Mouse (Mus musculus): ENCODE data around the gene Trim47. TPM values are rescaled to one million over a fixed set of nuclear protein-coding genes. Genes with fewer than 3 reads are reported as not detected.

Gene Trim47
- polyA plus RNA-seq, 1 experiment = 6.6 TPM

GRCm38 (mm10) chr11:116065345-116065744 is 61.7 kb downstream of the Trim47 start:
- H3K4me1 ChIP-seq (ENCODE audit: control insufficient read depth, insufficient read depth, low read length) = no peaks in the 10 kb centered on the region
- no peaks in the 10 kb centered on the region for H3K27me3 ChIP-seq (ENCODE audit: control insufficient read depth, insufficient read depth, low read length)
- no peaks in the 10 kb centered on the region for H3K36me3 ChIP-seq (ENCODE audit: control insufficient read depth, insufficient read depth, low read length)
- no peak overlapping the region for H3K27ac ChIP-seq (ENCODE audit: control insufficient read depth, insufficient read depth, low read depth, low read length)
- no peak for TF ChIP-seq POLR2A (IDR thresholded peaks at IDR 0.05; ENCODE audit: control insufficient read depth, low read depth, low read length)
- no peak for TF ChIP-seq CTCF (IDR thresholded peaks at IDR 0.05; ENCODE audit: control insufficient read depth, insufficient read depth, insufficient replicate concordance, low read depth, low read length)
- H3K4me3 ChIP-seq (ENCODE audit: control insufficient read depth, low read depth, low read length) = no peak overlapping the region

DNA sequence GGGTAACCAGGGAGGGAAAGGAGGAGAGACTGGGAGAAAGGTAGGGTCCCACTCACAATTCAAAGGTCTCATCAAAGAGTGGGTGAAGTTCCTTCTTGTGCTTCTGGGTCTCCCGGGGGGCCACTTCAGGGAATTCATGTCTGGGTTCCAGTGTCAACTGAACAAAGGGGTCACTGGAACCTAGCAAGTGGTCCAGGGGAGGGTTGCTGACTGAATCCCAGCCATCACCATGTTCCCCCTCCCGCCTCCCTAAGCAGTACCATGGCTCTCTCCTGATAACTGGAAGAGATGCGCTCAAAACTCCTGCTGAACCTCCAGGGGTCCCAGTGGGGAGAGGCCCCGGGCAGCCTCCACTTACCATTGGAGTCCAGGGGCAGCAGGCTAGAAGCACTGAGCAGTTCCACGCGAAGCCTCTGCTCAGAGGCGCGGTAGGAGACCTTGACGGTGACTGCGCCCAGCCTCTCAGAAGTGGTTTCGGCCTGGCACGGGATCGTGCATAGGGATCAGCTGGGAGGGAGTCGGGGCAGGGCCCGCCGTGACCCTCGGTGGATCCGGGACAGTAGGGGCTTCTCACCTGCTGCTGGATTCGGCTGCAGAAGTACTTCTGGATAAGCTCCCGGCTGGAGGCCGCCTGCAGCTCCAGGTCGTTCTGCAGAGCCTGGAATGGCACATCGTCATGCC is 62.7 kb downstream of the Trim47 start:
- H3K4me3 ChIP-seq (ENCODE audit: control insufficient read depth, low read depth, low read length) = no peak overlapping the region
- H3K27me3 ChIP-seq (ENCODE audit: control insufficient read depth, insufficient read depth, low read length) = no peaks in the 10 kb centered on the region
- H3K27ac ChIP-seq (ENCODE audit: control insufficient read depth, insufficient read depth, low read depth, low read length) = no peak overlapping the region
- H3K4me1 ChIP-seq (ENCODE audit: control insufficient read depth, insufficient read depth, low read length) = no peaks in the 10 kb centered on the region
- TF ChIP-seq CTCF (IDR thresholded peaks at IDR 0.05; ENCODE audit: control insufficient read depth, insufficient read depth, insufficient replicate concordance, low read depth, low read length) = no peak
- TF ChIP-seq POLR2A (IDR thresholded peaks at IDR 0.05; ENCODE audit: control insufficient read depth, low read depth, low read length) = no peak
- H3K36me3 ChIP-seq (ENCODE audit: control insufficient read depth, insufficient read depth, low read length) = no peaks in the 10 kb centered on the region

DNA sequence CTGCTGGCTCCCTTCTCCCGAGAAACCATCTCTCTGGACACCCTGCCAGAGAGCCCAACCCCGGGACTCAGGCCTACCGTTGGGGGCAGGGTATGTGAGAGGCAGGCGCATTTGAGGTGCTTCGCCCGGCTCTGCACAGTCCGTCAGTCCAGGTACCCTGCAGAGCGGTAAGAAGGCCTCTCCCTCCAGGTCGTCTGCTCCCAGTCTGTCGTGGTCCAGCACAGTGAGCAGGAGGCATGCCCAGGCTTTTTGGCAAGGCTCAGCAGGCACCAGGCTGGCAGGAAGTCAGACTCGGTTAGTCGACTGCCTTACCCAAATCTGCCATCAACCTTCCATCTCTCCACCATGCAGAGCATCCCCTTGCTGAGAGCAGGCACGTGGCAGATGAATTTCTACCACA is 63.4 kb downstream of the Trim47 start:
- Histone ChIP-seq H3K4me3 (ENCODE audit: control insufficient read depth, low read depth, low read length) (no peak overlapping the region), H3K4me1 (ENCODE audit: control insufficient read depth, insufficient read depth, low read length) (no peaks in the 10 kb centered on the region), H3K27me3 (ENCODE audit: control insufficient read depth, insufficient read depth, low read length) (no peaks in the 10 kb centered on the region), H3K36me3 (ENCODE audit: control insufficient read depth, insufficient read depth, low read length) (no peaks in the 10 kb centered on the region), H3K27ac (ENCODE audit: control insufficient read depth, insufficient read depth, low read depth, low read length) (no peak overlapping the region)
- no peak for TF ChIP-seq CTCF (IDR thresholded peaks at IDR 0.05; ENCODE audit: control insufficient read depth, insufficient read depth, insufficient replicate concordance, low read depth, low read length)
- TF ChIP-seq POLR2A (IDR thresholded peaks at IDR 0.05; ENCODE audit: control insufficient read depth, low read depth, low read length) = no peak

- no peak overlapping the region for H3K4me3 ChIP-seq (ENCODE audit: control insufficient read depth, low read depth, low read length)
- no peaks in the 10 kb centered on the region for H3K27me3 ChIP-seq (ENCODE audit: control insufficient read depth, insufficient read depth, low read length)
- TF ChIP-seq POLR2A (IDR thresholded peaks at IDR 0.05; ENCODE audit: control insufficient read depth, low read depth, low read length) (no peak), CTCF (IDR thresholded peaks at IDR 0.05; ENCODE audit: control insufficient read depth, insufficient read depth, insufficient replicate concordance, low read depth, low read length) (no peak)
- no peaks in the 10 kb centered on the region; the same call in 1 of the 2 replicates for H3K36me3 ChIP-seq (ENCODE audit: control insufficient read depth, insufficient read depth, low read length)
- no peak overlapping the region for H3K27ac ChIP-seq (ENCODE audit: control insufficient read depth, insufficient read depth, low read depth, low read length)
- no peaks in the 10 kb centered on the region for H3K4me1 ChIP-seq (ENCODE audit: control insufficient read depth, insufficient read depth, low read length)
These were observed 64.5 kb downstream of the Trim47 start for GRCm38 (mm10) chr11:116062521-116062920.

- TF ChIP-seq POLR2A (IDR thresholded peaks at IDR 0.05; ENCODE audit: control insufficient read depth, low read depth, low read length) (no peak), CTCF (IDR thresholded peaks at IDR 0.05; ENCODE audit: control insufficient read depth, insufficient read depth, insufficient replicate concordance, low read depth, low read length) (no peak)
- no peak overlapping the region for H3K4me3 ChIP-seq (ENCODE audit: control insufficient read depth, low read depth, low read length)
- H3K4me1 ChIP-seq (ENCODE audit: control insufficient read depth, insufficient read depth, low read length) = no peaks in the 10 kb centered on the region
- H3K27me3 ChIP-seq (ENCODE audit: control insufficient read depth, insufficient read depth, low read length) = no peaks in the 10 kb centered on the region
- no peak overlapping the region for H3K27ac ChIP-seq (ENCODE audit: control insufficient read depth, insufficient read depth, low read depth, low read length)
- no peaks in the 10 kb centered on the region; the same call in 1 of the 2 replicates for H3K36me3 ChIP-seq (ENCODE audit: control insufficient read depth, insufficient read depth, low read length)
These were observed 65.2 kb downstream of the Trim47 start for GRCm38 (mm10) chr11:116061641-116062415.

GRCm38 (mm10) chr11:116060596-116060995 is 66.4 kb downstream of the Trim47 start:
- no peak overlapping the region for H3K27ac ChIP-seq (ENCODE audit: control insufficient read depth, insufficient read depth, low read depth, low read length)

DNA sequence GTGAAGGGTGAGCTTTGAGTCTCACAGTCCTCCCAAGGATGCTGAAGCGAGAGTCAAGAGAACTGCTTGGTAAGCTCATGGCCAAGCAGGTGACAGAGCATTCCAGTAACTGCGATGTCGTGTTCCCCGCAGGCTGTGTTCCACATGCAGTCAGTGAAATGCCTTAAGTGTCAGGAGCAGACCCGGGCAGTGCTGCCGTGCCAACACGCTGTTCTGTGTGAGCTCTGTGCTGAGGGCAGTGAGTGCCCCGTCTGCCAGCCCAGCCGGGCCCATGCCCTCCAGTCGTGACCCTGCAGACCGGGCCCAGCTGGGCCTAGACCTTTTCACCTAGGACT is 67.4 kb downstream of the Trim47 start:
- TF ChIP-seq POLR2A (IDR thresholded peaks at IDR 0.05; ENCODE audit: control insufficient read depth, low read depth, low read length) = no peak
- Histone ChIP-seq H3K36me3 (ENCODE audit: control insufficient read depth, insufficient read depth, low read length) (peaks cover 1% of the 10 kb centered on the region), H3K27ac (ENCODE audit: control insufficient read depth, insufficient read depth, low read depth, low read length) (no peak overlapping the region), H3K4me1 (ENCODE audit: control insufficient read depth, insufficient read depth, low read length) (no peaks in the 10 kb centered on the region), H3K27me3 (ENCODE audit: control insufficient read depth, insufficient read depth, low read length) (no peaks in the 10 kb centered on the region), H3K4me3 (ENCODE audit: control insufficient read depth, low read depth, low read length) (no peak overlapping the region)

More at GRCm38 (mm10) chr11:116060596-116060995, 66.4 kb downstream of the Trim47 start:
- Histone ChIP-seq H3K27me3 (ENCODE audit: control insufficient read depth, insufficient read depth, low read length) (no peaks in the 10 kb centered on the region), H3K4me3 (ENCODE audit: control insufficient read depth, low read depth, low read length) (no peak overlapping the region), H3K36me3 (ENCODE audit: control insufficient read depth, insufficient read depth, low read length) (peaks cover 1% of the 10 kb centered on the region), H3K4me1 (ENCODE audit: control insufficient read depth, insufficient read depth, low read length) (no peaks in the 10 kb centered on the region)
- TF ChIP-seq CTCF (IDR thresholded peaks at IDR 0.05; ENCODE audit: control insufficient read depth, insufficient read depth, insufficient replicate concordance, low read depth, low read length) (no peak), POLR2A (IDR thresholded peaks at IDR 0.05; ENCODE audit: control insufficient read depth, low read depth, low read length) (no peak)

All from testis, adult 2 months (tissue).